Mouse (Mus musculus): Measurements from ENCODE around the gene Mad1l1.

- TF ChIP-seq CTCF (IDR thresholded peaks at IDR 0.05 in 2 of 3, conservative IDR thresholded peaks at IDR 0.05 in 1 of 3; ENCODE audit: control insufficient read depth in 1 of 3, insufficient read depth in 1 of 3, low read depth in 2 of 3, low read length in 3 of 3, poor library complexity in 1 of 3, severe bottlenecking in 1 of 3) (no peak), TCF12 (IDR thresholded peaks at IDR 0.05; ENCODE audit: low read depth, low read length) (no peak), MEF2A (IDR thresholded peaks at IDR 0.05; ENCODE audit: extremely low read depth, insufficient replicate concordance, low read depth, low read length, poor library complexity, severe bottlenecking) (no peak), GATA1 (IDR thresholded peaks at IDR 0.05; ENCODE audit: low read depth, low read length) (no peak)
Measured at GRCm38 (mm10) chr5:140194173-140194572, 127.2 kb downstream of the Mad1l1 start.

All from MEL (cell line).